Mouse (Mus musculus): ENCODE measurements around the gene Slc6a12.

DNA sequence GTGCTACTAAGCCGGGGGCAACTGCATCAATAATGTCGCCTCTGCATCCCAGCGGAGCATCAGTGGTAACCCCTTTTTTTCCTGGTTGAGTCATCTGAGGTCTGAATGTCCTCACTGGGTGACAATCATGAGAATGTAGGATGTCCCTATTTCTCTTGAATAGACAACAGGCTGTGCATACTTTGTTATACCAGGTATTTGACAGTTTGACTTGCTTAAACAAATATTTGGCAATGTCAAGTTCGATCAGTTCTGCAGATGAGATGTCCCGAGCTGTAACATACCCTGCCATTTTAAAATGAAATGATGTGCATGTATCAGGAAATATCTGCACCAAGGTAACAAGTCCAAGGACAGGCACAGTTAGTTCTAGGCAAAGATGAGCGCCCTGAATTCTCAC, 58.3 kb downstream of the Slc6a12 start:
- no peak for TF ChIP-seq MAX (IDR thresholded peaks at IDR 0.05; ENCODE audit: low read length)
- TF ChIP-seq POLR2A (IDR thresholded peaks at IDR 0.05; ENCODE audit: control insufficient read depth in 1 of 2, insufficient read depth in 1 of 2, low read depth in 1 of 2, low read length in 2 of 2, poor library complexity in 1 of 2) = no peak
- TF ChIP-seq CTCF (IDR thresholded peaks at IDR 0.05 in 2 of 3, conservative IDR thresholded peaks at IDR 0.05 in 1 of 3; ENCODE audit: control insufficient read depth in 1 of 3, insufficient read depth in 1 of 3, low read depth in 2 of 3, low read length in 3 of 3, poor library complexity in 1 of 3, severe bottlenecking in 1 of 3) = no peak
- TF ChIP-seq POLR2AphosphoS2 (IDR thresholded peaks at IDR 0.05; ENCODE audit: low read length) = no peak
- no peak for TF ChIP-seq POLR2AphosphoS5 (IDR thresholded peaks at IDR 0.05; ENCODE audit: borderline replicate concordance, low read depth, low read length)
- TF ChIP-seq USF1 (IDR thresholded peaks at IDR 0.05; ENCODE audit: low read depth, low read length) = no peak
- TF ChIP-seq CHD1 (IDR thresholded peaks at IDR 0.05; ENCODE audit: low read depth, low read length) = no peak
